Mouse (Mus musculus): Measurements from ENCODE around the gene Insyn1.

- no peak for TF ChIP-seq ZNF384 (IDR thresholded peaks at IDR 0.05; ENCODE audit: low read depth, low read length)
- TF ChIP-seq CHD2 (IDR thresholded peaks at IDR 0.05; ENCODE audit: low read depth, low read length): no peak
- TF ChIP-seq MAFK (IDR thresholded peaks at IDR 0.05; ENCODE audit: insufficient read depth, low read depth, low read length): no peak
- TF ChIP-seq ZC3H11A (IDR thresholded peaks at IDR 0.05; ENCODE audit: borderline replicate concordance, low read depth, low read length): no peak
- no peak for TF ChIP-seq HCFC1 (IDR thresholded peaks at IDR 0.05; ENCODE audit: borderline replicate concordance, insufficient read depth, low read length)
Measured at GRCm38 (mm10) chr9:58490391-58490790, 2.0 kb downstream of the Insyn1 start.

All from ES-E14 (cell line).